Mouse (Mus musculus): ENCODE data around the gene Adgrb3.

The Adgrb3 gene

GRCm38 (mm10) chr1:25828971-25829920, at the start of gene Adgrb3:
TSS of gene Adgrb3 (minus strand) at chr1:25829707.
- no peak for DNase-seq

DNA sequence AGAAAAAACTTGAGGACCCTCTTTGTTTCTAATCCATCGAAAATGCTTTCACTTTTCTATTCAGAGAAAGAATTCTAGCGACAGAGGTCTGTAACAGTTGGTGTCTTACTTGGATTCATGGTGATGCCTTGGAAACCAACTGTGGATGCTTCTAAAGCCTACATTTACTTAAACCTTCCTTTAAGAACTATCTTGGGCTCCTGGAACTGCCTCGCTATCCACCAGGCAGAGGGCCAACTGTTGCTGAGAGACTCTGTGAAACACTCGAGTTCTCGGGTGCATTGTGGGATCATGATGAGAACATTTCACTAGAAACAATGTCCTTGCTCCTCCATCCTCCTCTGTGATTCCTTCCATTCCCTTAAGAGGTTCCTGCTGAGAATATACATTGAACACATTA, 48.0 kb upstream of the Adgrb3 start:
- no peak for DNase-seq

GRCm38 (mm10) chr1:25857473-25857872, 28.0 kb upstream of the Adgrb3 start:
- DNase-seq, result no peak

GRCm38 (mm10) chr1:25854451-25854978, 25.0 kb upstream of the Adgrb3 start:
- no peak for DNase-seq

DNA sequence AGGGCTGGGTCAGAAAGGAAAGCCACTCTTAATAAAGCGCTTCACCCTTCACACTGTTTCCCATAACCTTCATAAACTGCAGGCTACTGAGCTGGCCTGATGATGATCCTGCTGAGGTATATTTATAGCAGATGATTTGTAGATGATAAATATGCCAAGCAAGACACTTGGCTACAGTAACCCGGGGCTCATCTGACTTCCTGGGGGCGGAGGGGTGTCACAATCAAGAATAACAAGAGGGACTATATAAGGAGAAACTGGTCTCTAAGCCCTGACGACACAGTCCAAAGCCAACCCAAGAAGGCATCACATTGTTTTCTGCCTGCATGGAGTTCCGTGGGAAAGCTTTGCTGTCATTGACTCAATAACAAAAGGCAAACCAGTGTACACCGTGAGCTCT, 2.8 kb upstream of the Adgrb3 start:
- DNase-seq, result no peak

DNA sequence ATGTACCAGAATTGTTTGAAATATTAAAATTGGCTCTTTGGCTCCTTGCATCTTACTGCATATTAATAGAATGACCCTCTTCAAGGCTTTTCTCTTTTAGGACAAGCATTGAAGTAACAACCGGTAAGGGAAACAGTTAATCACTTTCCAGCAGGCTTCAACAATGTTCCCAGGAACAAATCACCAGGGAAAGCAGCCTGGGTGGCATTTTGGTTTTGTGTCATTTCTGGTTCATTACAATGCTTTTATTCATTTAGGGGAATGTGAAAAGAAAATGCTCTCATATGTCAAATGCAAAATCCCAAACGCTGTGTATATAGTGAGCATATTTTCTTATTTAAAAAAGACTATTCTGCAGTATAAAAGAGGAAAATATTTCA, 2.0 kb upstream of the Adgrb3 start:
- no peak for DNase-seq

DNA sequence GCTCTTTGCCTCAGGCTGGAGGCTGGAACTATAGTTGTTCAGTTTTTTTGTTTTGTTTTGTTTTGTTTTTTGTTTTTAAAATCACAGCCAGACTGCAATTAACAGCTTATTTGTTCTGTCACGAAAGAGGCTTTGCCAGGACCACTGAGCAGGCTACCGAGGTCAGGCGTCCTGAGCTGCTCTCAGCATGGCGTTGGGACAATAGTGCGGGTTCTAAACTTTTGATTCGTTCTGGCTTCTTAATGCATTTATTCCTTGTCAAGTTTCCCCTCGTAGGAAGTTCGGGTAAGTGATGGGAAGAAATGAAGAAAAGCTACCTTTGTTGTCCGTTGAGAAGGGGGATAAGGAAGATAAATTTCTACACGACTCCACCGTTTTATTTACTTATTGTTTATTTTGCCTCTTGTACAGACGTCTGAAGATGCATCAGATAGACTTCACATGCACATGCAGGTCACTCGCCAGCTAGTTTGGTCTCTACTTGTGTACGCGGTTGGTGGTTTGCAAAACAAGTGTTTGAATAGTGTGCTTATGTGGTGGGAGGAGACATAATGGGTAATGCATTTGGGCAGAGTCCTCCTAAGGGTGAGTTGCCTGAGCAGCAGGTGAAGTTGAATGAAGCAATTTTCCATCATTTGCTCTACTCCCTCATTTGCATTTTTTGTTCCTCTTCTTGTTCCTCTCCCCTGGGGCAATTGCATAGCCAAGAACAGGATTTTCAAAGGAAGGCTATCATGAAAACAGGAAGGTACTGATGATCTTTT, 1.4 kb upstream of the Adgrb3 start:
- no peak for DNase-seq

- peak in 1 of 2 experiments; percentile 29 for DNase-seq
These were observed 629 bp upstream of the Adgrb3 start for GRCm38 (mm10) chr1:25829921-25830751.

- DNase-seq, result no peak
These were observed 1.3 kb downstream of the Adgrb3 start for GRCm38 (mm10) chr1:25828071-25828755.

GRCm38 (mm10) chr1:25827436-25827835, 2.1 kb downstream of the Adgrb3 start:
- no peak for DNase-seq

DNA sequence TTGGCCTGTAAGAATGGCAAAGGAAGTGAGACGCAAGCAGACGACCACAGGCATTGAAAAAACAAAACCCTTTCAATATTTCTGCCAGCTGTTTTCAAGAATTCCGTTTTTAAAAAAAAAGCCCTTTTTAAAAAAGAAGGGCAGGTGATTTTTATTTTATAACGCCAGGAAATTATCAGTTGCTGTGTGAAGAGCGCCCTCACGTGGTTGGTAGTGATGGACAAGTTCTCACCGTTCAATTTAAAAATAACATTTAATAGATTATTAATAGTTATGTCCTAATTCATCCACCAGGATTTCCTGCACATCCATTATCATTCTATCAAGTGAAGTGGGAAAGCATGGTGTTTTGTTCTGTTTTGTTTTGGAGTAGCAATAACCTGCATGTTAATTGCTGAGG, 2.7 kb downstream of the Adgrb3 start:
- peak in 1 of 2 experiments; percentile 46 for DNase-seq

GRCm38 (mm10) chr1:25824626-25825025, 4.9 kb downstream of the Adgrb3 start:
- no peak for DNase-seq

GRCm38 (mm10) chr1:25823961-25824360, 5.5 kb downstream of the Adgrb3 start:
- no peak for DNase-seq

GRCm38 (mm10) chr1:25815491-25815890, 14.0 kb downstream of the Adgrb3 start:
- no peak for DNase-seq

- DNase-seq, result no peak
These were observed 50.7 kb downstream of the Adgrb3 start for GRCm38 (mm10) chr1:25778784-25779183.

DNA sequence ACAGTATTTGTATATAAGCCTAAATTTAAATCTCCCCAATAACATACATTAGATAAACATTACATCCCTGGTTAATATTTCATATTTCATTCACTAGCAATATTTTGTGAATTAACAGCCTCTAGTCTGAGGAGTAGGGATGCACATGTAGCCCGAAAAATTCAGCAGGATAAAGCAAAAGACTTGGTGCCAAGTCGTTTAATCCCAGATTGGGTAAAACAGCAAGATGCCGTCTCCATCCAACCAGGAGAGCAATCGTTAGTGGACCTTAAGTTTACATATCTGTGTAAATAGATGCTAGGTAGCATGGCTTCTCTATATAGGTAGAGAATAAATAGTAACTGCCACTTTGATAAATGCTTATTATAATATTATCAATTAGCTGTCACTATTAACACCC, 52.0 kb downstream of the Adgrb3 start:
- DNase-seq, result no peak

GRCm38 (mm10) chr1:25775440-25776130, 53.9 kb downstream of the Adgrb3 start:
- no peak for DNase-seq

DNA sequence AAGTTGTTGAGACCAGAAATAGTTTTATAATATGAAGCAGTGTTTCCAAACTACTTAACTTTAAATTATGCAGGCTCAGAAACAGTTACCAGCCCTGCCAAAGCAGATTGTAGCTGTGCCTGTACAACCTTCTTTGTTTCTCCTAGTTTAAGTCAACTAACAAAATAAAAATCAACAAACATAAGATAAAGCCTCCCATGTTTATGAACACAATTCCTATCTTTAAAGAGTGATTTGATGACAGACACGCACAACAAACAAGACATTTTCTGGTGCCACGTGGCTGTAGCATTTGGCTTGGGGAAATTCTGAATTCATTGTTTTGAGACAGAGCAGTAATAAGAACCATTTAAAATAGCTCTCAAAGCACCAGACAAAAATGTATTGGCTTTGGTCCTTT, 60.5 kb downstream of the Adgrb3 start:
- no peak for DNase-seq

GRCm38 (mm10) chr1:25755265-25755664, 74.2 kb downstream of the Adgrb3 start:
- no peak for DNase-seq

DNA sequence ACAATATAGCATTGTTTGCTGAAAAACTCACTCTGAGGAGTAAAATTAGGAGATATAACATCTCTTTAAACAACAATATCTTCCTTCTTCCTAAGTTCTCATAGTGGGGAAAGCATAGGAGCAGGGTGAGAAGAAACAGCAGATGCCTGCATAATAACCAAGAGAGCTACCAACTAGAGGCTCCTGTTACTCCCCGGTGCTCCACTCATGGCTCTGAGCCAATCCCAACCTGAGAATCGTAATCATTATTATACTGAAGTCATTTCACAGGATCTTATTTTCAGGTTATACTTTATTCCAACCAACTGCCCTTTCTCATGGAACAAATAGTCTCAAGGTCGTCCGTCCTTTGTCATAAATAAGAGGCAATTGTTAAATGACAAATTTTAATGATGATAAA, 75.0 kb downstream of the Adgrb3 start:
- no peak for DNase-seq

DNA sequence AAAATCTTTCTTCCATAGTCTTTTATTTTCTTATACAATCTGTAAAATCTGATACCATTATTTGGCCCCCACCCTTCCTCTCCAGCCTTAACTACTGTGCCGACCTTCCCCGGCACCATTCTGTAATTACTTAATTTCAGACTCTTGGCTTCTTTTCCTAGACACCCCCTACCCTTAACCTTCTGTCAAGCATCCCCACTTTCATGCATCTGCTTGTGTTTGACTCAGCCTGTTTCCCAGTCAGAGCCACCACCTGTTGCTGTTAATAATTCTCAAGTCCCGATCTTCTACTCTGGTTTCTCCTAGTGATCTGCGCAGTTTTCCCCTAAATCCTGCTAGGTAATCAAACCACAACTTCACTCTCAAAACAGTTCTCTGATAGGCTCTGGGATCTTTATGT, 83.9 kb downstream of the Adgrb3 start:
- no peak for DNase-seq

Data from kidney, postnatal 36 days (tissue).